Mouse (Mus musculus) thymus, adult 18-20 months (tissue): ENCODE results near the gene Fcer2a.
A peak's percentile ranks its signal among the peaks of the same experiment; 100 is the strongest.

Experiments
- DNase-seq, 2 experiments: peaks; one replicate each; pipeline ENCODE4 v3.0.0; 2022; ENCODE audit warnings: mixed read lengths in 2 of 2

The Fcer2a gene

DNA sequence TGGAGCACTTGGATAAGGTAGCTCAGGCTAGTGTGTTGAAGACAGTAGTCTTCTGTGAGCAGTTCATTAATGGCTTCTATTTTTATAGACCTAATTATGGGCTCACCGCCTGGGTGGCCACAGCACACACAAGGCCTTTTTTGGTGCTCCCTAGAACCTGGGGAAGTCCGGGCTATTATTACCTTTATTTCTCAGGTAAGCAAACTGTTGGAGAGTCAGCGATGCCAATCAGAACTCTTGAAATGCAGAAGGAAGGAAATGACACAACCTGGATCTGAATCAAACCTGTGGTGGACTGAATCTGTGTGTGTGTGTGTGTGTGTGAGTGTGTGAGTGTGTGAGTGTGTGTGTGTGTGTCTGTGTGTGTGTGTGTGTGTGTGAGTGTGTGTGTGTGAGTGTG, at the start of gene Fcer2a:
Gene Fcer2a (minus strand): TSS at position 55 of the 400 bp plus-strand sequence.
- no peak for DNase-seq

DNA sequence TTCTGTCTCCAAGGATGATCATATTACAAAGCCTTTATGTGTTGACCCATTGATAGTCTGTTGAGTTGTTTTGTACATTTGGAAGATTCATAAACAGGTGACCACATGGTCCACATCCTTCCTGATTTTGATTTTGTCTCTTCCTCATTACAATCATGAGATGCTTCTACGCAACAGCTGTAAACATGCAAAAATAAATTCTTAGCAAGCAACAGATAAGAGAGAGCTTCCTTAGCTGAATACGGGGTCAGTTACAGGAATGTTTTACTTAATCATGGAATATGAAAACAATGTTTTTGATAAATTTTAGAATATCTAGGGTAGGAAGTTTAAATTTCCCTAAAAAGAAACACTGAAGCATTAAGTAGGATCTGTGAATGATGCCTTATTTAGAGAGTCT, 43.0 kb upstream of the Fcer2a start:
- no peak for DNase-seq

DNA sequence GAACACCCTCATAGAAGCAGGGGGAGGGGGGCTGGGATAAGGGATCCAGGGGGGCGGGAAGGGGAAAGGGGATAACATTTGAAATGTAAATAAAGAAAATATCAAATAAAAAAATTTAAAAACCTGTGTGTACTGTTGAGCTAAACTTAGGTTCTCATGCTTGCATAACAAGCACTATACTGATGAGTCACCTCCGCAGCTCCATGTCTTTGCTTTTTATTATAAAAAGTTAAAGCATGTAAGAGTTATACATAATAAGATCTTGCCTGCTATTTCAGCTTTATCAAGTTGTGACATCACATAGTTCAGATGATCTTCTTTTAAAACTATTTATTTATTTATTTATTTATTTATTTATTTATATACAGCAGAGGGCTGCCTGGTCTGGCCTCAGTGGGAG, 41.6 kb upstream of the Fcer2a start:
- no peak for DNase-seq

DNA sequence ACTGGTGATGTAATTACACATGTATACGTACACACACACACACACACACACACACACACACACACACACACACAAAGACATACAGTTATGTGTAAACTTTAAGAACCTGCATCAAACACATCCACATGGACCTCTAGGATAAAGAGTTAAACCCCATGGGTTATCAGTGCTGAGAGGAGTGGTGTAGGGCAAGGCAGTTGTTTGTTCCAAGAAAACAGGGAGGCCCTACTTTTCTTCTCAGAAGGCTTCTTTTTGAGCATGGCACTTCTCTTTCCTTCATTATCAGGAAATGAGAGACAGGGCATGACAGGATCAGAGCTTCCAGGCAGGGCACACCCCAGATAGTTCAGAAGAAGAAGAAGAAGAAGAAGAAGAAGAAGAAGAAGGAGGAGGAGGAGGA, 40.1 kb upstream of the Fcer2a start:
- DNase-seq: no peak

DNA sequence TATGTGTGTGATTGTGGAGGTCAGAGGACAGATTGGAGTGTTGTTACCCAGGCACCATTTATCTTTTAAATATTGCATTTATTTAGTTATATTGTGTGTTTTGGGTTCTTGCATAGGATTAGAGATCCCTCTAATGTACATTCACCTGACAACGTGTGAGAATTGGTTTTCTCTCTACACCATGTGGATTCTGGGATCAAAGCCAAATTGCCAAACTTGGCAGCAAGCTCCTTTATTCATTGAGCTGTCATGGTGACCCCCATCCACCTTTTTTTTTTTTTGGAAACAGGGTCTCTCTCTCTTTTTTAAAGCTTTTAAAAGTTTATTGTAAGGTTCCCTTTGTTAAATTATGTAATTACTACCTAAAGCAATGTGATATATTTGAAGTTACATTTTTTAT, 27.1 kb upstream of the Fcer2a start:
- no peak for DNase-seq

DNA sequence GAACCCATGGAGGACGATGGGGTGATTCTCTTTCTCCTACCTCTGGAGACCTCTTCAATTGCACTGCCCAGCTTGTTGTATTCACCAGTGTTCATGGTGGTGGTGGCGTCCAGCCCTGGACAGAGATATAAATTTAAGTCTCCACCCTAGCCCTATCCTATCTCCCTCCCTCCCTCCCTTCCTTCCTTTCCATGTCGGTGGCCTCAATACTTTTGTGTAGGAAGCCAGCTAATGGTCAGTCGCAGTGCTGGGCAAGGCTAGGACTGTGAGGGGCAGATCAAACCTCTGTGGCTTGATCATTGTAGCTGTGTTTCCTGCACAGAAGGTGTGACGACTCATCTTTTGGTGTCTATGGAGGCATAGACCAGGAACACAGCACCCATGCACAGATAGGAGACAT, 26.6 kb upstream of the Fcer2a start, which contains the start of gene Clec4g:
Gene Clec4g (minus strand): TSS at position 101 of the 400 bp plus-strand sequence.
- DNase-seq: no peak

DNA sequence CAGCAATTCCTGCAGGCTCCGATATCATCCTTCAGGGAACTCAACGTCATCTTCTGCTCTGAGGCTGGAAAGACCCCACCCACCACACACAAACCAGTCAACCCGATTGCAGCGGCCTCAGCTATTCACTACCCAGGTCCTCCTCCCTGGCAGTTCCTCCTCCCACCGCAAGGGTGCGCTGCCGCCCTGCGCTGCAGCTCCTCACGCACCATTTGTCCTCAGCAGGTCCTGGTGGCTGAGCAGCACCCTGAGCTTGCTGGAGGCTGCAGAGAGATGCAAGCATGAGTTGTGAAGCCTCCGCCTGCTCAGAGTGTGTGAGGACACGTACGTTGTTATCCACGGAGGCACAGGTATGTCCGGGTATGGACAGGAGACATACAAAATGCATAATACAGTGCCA, 24.6 kb upstream of the Fcer2a start:
- DNase-seq: peak; percentile 33 to 51

DNA sequence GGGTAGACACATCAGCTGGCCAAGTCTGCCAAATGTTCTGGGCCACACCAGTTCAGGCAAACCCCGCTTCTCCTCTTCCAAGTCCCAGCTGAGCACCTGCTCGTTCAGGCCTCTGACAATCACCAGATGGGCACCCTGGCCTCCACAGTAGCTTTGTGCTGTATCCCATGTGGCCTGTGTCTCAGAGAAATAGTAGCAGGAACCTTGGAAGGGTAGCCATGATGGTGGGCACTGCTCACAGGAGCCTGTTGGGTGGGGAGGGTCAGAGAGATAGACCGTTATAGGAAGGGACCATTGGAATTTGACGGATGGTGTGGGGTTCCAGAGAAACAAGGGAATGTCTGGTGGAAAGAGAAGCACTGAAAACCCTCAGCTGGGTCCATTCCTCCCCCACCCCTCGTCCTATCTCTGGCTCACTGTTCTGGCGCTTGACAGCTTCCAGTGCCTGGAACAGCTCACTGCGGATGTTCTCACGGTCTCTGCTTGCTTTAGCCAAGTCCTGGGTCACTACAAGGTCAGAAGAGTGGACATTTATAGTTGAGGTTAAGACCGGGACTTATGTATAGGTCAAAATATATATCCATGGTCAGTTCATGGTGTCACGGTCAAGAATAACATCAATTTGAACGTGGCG, 23.5 kb upstream of the Fcer2a start:
- no peak for DNase-seq

DNA sequence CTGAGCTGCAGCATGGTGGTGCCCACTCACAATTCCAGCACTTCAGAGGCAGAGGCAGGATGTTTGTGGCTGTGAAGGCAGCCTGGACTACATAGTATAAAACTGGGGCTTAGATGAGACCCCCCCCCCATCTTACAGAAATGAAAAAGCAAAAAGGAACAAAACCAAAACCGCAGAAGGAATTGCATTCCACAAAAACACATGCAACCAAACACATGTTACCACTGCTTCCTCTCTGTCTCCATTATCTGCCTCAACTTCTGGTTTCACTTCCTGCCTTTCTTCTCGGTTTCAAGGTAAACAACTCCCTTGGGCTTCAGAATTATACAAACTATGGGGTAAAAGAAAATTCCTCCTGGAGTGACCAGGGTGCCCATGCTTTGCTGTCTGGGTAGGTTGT, 17.7 kb upstream of the Fcer2a start:
- DNase-seq: no peak

DNA sequence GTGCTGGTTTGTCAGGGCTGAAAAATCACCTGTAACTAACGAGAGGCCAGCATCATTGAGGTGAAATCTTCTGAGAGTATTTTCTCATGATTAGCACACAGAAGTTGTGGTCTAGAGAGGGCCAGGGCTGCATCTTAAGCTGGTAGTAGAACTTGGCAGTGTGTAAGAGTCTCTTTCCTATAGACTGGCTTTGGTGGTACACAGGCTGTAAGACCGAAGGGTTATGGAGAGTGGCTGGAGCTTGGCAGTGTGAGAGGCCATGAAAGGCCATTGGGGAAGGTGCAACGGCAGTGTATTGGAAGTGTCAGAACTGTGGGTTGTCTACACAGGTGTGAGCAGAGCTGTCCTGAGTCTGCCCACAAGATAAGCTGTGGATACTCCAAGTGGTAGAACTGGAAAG, 16.3 kb upstream of the Fcer2a start:
- DNase-seq: no peak

DNA sequence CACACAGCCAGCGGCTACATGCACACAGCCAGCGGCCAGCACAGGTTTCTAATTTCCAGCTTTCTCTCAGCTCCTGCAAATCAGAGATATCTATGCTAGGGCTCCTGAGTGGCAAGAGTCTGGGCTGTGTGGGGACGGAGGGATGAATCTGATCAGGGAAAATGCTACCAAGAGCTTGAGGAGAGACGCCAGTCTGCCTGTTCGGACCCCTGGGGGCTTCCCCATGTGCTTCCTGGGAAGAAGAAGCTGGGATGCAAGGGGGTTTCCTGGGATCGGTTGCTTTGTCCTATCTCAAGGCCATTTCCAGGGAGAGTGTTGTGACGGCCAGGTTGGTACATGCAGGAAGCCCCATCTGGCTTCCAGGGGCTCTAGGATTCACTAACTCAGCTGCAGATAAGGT, 13.6 kb upstream of the Fcer2a start:
- DNase-seq: no peak

DNA sequence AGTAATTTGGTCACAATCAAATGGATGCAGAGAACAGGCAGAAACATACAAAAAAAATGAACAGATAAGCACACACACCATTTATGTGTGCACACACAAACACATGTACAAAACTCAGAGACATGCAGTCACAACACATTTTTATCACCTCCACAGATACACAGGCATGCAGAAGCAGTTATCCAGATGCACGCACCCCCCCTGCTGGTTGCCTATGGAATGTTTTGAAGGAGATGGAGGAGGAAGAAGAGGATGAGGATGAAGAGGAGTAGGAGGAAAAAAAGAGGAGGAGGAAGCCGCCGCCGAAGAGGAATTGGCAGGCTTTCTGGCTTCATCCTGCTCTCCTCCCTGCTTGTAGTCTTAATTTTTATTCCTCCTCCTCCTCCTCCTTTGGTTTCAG, 11.7 kb upstream of the Fcer2a start:
- no peak for DNase-seq

DNA sequence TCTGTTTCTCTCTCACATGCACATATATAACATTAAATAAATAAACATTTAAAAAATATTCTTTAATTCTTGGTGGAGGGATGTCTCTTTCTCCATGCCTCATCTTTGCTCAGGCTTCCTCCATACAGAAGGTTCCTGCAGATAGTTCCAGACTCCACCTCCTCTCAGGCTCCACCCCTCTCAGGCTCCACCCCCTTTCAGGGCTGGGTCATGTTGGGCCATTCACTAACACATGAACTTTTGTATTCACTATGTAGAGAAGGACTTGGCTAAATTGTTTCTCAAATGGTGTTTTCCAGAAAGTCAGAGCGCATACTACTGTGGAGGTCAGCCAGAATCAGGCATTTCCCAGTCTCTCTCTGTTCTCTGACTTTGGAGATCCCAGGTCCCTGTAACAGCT, 7.5 kb upstream of the Fcer2a start:
- DNase-seq: no peak

DNA sequence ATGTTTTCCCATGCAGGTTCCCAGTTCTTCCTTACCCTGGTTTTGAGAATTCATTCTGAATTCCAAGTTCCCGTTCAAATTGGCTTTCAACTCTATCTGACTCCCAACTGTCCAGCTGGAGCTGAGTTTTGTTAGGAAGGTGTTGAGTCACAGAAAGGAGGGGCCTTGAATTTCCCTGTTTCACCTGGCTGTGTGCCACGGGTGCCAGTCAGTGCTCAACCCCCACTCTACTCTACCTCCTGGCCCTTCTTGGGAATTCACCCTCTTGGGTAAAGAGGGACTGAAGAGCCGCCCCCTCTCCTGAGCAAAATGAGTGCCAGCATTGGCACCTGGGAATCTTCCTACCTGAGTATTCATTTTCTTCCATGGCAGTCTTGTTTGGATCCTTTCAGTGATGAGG, 3.2 kb downstream of the Fcer2a start:
- no peak for DNase-seq

DNA sequence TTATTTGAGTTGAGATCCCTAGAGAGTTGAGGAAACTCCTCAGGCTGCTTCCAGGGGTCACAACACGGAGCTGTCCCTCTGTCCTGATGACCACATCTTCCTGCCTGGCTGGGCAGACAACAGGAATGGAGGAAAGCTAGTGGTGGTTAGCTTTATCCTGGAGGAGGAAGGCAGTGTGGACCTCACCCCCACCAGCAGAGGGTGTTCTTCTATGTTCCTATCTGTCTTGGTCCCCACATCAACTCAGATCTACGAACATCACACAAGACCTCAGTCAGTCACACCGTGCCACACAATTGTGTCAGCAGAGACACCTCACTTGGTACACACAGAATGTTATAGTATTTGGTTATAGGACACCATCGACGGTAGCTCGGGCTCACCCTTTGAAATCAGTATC, 6.4 kb downstream of the Fcer2a start:
- DNase-seq: no peak

DNA sequence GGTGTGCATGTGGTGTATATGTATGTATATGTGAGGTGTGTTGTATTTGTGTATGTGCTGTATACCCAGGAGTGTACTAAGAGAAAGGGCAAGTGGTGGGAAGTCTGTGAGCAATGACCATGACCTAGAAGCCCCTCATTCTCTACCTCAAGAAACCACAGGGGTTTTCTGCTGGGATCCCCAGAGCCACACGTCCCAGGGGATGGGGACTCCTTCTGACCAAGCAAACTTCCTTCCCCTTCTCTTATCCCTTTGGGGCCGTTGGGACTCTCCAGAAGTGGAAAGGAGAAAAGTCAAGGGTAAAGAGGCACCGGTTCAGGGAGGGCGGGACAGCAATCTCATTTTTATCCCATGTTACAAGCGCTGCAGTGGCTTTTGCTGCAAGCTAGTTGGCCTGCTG, 8.6 kb downstream of the Fcer2a start:
- DNase-seq: no peak

DNA sequence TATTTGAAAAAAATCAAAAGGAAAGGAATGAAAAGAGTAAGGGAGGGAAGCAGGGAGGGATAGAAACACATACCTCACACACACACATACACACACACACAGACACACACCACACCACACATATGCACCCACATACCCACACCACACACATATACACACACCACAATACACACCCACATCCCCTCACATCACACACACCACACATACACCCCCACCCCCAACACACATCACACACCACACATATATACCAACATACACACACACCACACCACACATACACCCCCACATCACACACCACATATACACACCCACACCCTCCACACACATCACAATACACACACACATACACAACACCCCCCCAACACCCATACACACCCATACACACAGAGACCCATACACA, 9.4 kb downstream of the Fcer2a start:
- no peak for DNase-seq

DNA sequence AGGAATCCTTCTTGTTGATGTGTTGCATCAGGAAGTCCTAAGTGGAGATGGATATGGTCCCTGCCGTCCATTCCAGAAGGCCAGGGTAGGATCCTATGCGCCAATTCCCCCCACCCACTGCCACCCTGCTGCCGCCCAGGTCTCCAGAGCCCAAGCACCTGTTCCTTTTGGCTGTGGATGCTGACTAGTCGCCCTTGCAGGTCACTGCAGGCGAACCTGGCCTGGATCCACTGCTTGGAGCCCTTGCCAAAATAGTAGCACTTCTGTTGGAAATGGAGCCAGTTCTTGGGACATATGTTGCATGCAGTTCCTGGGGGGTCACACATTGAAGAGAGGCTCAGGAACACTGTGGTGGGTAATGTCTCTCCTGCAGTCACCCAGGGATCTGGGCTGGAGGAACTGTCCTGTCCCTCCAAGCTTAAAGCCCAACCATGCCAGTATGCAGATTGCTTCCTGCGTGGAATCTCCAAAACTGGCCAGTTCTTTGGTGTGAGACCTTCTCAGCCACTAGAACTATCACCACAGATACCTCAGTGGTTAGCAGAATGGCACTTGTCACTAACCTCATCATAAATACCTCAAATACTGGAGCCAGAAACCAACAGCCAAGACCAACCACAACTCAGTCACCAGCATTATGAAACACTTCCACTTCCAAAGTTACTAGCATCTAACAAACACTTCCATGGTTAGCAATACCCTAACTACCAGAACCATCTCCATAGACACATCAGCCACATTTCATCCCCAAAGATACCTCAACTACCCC, 10.4 kb downstream of the Fcer2a start:
- DNase-seq: no peak

DNA sequence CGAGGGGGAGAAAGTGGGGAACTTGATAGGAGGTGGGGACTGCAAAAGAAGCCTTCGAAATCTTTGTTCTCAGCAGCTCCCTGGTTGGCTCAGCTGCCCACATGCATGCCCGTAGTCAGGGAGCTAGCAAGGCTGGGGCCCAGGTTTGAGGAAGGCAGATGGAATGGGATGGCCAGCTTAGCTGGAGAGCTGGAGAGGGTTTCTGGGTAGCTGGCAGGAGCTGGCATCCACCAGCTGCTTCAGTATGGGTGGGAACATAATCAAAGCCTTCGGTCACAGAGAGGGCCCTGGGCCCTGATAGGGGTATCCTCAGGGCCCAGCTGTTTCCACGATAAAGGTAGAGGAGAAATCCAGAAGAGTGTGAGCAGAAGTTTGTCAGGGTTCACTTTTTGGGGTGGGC, 11.5 kb downstream of the Fcer2a start:
- no peak for DNase-seq

DNA sequence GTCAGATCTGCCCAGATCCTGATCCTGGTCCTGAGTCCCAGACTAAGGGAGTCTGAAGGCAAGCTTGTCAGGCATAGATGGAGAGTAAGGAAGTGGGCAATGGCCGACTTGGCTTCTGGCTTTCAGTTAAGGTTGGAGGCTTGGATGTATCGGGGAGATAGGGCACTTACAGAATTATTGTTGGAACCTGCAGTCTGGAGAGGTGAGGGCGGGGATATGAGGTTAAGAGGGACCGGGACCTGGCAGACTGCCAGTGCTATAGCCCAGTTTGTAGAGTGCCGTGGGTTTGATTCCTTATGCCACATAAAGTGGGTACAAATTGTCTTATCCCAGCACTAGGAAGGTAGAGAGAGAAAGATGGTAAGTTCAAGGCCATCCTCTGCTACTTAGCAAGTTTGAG, 14.3 kb downstream of the Fcer2a start:
- no peak for DNase-seq

DNA sequence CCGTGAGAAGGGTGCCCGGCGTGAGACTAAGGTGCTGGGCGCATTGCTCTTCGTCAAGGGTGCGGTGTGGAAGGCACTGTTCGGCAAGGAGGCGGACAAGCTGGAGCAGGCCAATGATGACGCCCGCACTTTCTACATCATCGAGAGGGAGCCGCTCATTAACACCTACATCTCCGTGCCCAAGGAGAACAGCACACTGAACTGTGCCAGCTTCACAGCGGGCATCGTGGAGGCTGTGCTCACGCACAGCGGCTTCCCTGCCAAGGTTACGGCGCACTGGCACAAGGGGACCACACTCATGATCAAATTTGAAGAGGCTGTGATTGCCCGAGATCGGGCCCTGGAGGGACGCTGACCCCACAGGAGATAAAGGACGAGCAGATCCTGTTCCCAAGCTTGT, 14.7 kb downstream of the Fcer2a start:
- DNase-seq: no peak

DNA sequence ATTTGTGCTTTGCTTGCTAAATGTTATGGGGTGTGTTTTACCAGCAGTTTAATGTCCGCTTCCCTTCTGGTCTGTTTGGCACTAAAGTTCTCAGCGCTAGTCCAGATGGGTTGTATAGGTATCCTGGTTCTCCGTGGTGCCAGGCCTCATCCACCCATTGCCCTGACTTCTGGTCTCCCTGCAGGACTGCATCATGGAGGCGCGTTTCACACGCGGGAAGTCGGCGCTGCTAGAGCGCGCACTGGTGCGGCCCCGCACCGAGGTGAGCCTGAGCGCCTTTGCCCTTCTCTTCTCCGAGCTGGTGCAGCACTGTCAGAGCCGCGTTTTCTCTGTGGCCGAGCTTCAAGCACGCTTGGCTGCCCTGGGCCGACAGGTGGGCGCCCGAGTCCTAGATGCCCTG, 15.1 kb downstream of the Fcer2a start:
- DNase-seq: no peak

DNA sequence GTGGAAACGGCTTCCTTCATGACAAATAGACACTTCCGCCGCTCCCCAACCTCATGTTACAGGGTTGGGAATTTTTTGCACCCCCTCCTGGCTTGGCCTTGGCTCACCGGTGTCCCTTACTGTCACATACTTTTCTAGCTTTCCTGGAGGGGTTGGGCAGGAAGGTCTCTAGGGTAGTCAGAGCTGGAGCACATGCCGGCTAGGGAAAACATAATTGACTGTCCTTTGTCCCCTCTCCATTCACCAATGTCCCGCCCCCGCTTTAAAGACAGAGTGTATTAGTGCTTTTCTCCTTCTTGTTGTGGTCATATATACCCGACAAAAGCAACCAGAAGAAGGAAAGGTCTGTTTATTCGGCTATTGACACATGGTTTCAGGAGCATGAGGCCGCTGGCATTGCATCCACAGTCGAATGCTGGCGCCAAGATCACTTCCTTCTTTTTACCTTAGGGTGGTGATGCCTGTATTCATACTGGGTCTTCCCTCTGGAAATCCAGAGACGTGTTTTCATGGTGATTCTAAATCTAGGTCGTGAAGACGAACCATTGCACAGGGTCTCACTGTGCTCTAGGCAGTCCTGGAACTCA, 16.9 kb downstream of the Fcer2a start:
- DNase-seq: no peak
